Mouse (Mus musculus) inflammation-experienced regulatory T-cells, adult 16 weeks (primary cell): ENCODE results near the gene Gm20792. TPM values are rescaled to one million over a fixed set of nuclear protein-coding genes. Genes with fewer than 3 reads are reported as not detected.

Experiments
- polyA plus RNA-seq: library from polyadenylated mRNA; unstranded; fragments of 100-300 nt; shearing (Covaris generic); gene quantifications from one replicate; pipeline ENCODE4 v1.2.1, GENCODE M21; 2017

Gm20792 gene
- polyA plus RNA-seq, result not detected

GRCm38 (mm10) chrY:48311555-48311954 lies at the start of gene Gm20792:
Gm20792 (plus strand) TSS chrY:48311855.

